Mouse (Mus musculus): ENCODE results near the gene Primpol.

The Primpol gene

GRCm38 (mm10) chr8:46562333-46562732 is 54.7 kb downstream of the Primpol start:
- DNase-seq (ENCODE audit: low spot score in 2 of 2), result no peak

GRCm38 (mm10) chr8:46559428-46559827 is 57.6 kb downstream of the Primpol start:
- DNase-seq (ENCODE audit: low spot score in 2 of 2), result no peak

GRCm38 (mm10) chr8:46552441-46552765 is 64.6 kb downstream of the Primpol start:
- DNase-seq (ENCODE audit: low spot score in 2 of 2), result no peak

- DNase-seq (ENCODE audit: low spot score in 2 of 2), result peak; percentile 98 to 100
Observed at GRCm38 (mm10) chr8:46551615-46552440, 65.2 kb downstream of the Primpol start, which contains the start of gene Cenpu. Gene Cenpu (plus strand): TSS chr8:46552028.

- peak in 1 of 2 experiments; percentile 27 for DNase-seq (ENCODE audit: low spot score in 2 of 2)
Observed at GRCm38 (mm10) chr8:46551029-46551428, 66.0 kb downstream of the Primpol start.

GRCm38 (mm10) chr8:46550058-46550457 is 67.0 kb downstream of the Primpol start:
- DNase-seq (ENCODE audit: low spot score in 2 of 2), result no peak

GRCm38 (mm10) chr8:46547245-46547644 is 69.8 kb downstream of the Primpol start:
- DNase-seq (ENCODE audit: low spot score in 2 of 2), result peak; percentile 42 to 62

- DNase-seq (ENCODE audit: low spot score in 2 of 2), result no peak
Observed at GRCm38 (mm10) chr8:46546431-46547176, 70.4 kb downstream of the Primpol start.

GRCm38 (mm10) chr8:46545854-46546253 is 71.2 kb downstream of the Primpol start:
- no peak for DNase-seq (ENCODE audit: low spot score in 2 of 2)

- DNase-seq (ENCODE audit: low spot score in 2 of 2), result no peak
Observed at GRCm38 (mm10) chr8:46543662-46544061, 73.3 kb downstream of the Primpol start.

- no peak for DNase-seq (ENCODE audit: low spot score in 2 of 2)
Observed at GRCm38 (mm10) chr8:46543191-46543590, 73.8 kb downstream of the Primpol start.

- peak; percentile 42 to 63 for DNase-seq (ENCODE audit: low spot score in 2 of 2)
Observed at GRCm38 (mm10) chr8:46539701-46540100, 77.3 kb downstream of the Primpol start.

- DNase-seq (ENCODE audit: low spot score in 2 of 2), result no peak
Observed at GRCm38 (mm10) chr8:46533926-46534325, 83.1 kb downstream of the Primpol start.

- peak in 1 of 2 experiments; percentile 19 for DNase-seq (ENCODE audit: low spot score in 2 of 2)
Observed at GRCm38 (mm10) chr8:46530541-46530940, 86.5 kb downstream of the Primpol start.

- no peak for DNase-seq (ENCODE audit: low spot score in 2 of 2)
Observed at GRCm38 (mm10) chr8:46529508-46529907, 87.5 kb downstream of the Primpol start.

- no peak for DNase-seq (ENCODE audit: low spot score in 2 of 2)
Observed at GRCm38 (mm10) chr8:46526821-46527220, 90.2 kb downstream of the Primpol start.

- no peak for DNase-seq (ENCODE audit: low spot score in 2 of 2)
Observed at GRCm38 (mm10) chr8:46526098-46526497, 90.9 kb downstream of the Primpol start.
